Mouse (Mus musculus): ENCODE measurements around the gene Timm8a1.

The Timm8a1 gene

GRCm38 (mm10) chrX:134541145-134541954, at the start of gene Timm8a1:
Timm8a1 (minus strand) TSS chrX:134541865.
- in situ Hi-C loops (cut with MboI; ENCODE audit: unreplicated experiment in 2 of 2), result loop anchor here (10.0 kb wide), 2 partner anchors 183 to 373 kb away; no protein-coding TSS in a partner anchor

GRCm38 (mm10) chrX:134589836-134590235, 48.2 kb upstream of the Timm8a1 start:
- in situ Hi-C loops (cut with MboI; ENCODE audit: unreplicated experiment in 2 of 2), result no loop called here

GRCm38 (mm10) chrX:134588997-134589396, 47.3 kb upstream of the Timm8a1 start:
- in situ Hi-C loops (cut with MboI; ENCODE audit: unreplicated experiment in 2 of 2), result no loop called here

- in situ Hi-C loops (cut with MboI; ENCODE audit: unreplicated experiment in 2 of 2), result no loop called here
Measured at GRCm38 (mm10) chrX:134588261-134588660, 46.6 kb upstream of the Timm8a1 start.

GRCm38 (mm10) chrX:134586447-134586846, 44.8 kb upstream of the Timm8a1 start:
- in situ Hi-C loops (cut with MboI; ENCODE audit: unreplicated experiment in 2 of 2), result no loop called here

GRCm38 (mm10) chrX:134585103-134586002, 43.7 kb upstream of the Timm8a1 start, which contains the start of gene Rpl36a:
Rpl36a (plus strand) TSS chrX:134585654.
- in situ Hi-C loops (cut with MboI; ENCODE audit: unreplicated experiment in 2 of 2), result no loop called here

GRCm38 (mm10) chrX:134582888-134583669, 41.4 kb upstream of the Timm8a1 start, which contains the start of gene Btk:
Btk (minus strand) TSS chrX:134583570.
- in situ Hi-C loops (cut with MboI; ENCODE audit: unreplicated experiment in 2 of 2), result no loop called here

- in situ Hi-C loops (cut with MboI; ENCODE audit: unreplicated experiment in 2 of 2), result no loop called here
Measured at GRCm38 (mm10) chrX:134582270-134582669, 40.6 kb upstream of the Timm8a1 start.

- in situ Hi-C loops (cut with MboI; ENCODE audit: unreplicated experiment in 2 of 2), result no loop called here
Measured at GRCm38 (mm10) chrX:134580528-134581305, 39.1 kb upstream of the Timm8a1 start.

GRCm38 (mm10) chrX:134577896-134578295, 36.2 kb upstream of the Timm8a1 start:
- in situ Hi-C loops (cut with MboI; ENCODE audit: unreplicated experiment in 2 of 2), result no loop called here

- in situ Hi-C loops (cut with MboI; ENCODE audit: unreplicated experiment in 2 of 2), result no loop called here
Measured at GRCm38 (mm10) chrX:134566536-134567222, 25.0 kb upstream of the Timm8a1 start.

GRCm38 (mm10) chrX:134564326-134564725, 22.7 kb upstream of the Timm8a1 start:
- in situ Hi-C loops (cut with MboI; ENCODE audit: unreplicated experiment in 2 of 2), result loop anchor here in 1 of 2 experiments (5.0 kb wide), 1 partner anchor 38 kb away; the partner anchor contains the start of genes Gla and Hnrnph2

- in situ Hi-C loops (cut with MboI; ENCODE audit: unreplicated experiment in 2 of 2), result loop anchor here in 1 of 2 experiments (10.0 kb wide), 1 partner anchor 360 kb away; no protein-coding TSS in a partner anchor
Measured at GRCm38 (mm10) chrX:134554425-134554824, 12.8 kb upstream of the Timm8a1 start.

GRCm38 (mm10) chrX:134553326-134553725, 11.7 kb upstream of the Timm8a1 start:
- in situ Hi-C loops (cut with MboI; ENCODE audit: unreplicated experiment in 2 of 2), result loop anchor here in 1 of 2 experiments (10.0 kb wide), 1 partner anchor 361 kb away; no protein-coding TSS in a partner anchor

GRCm38 (mm10) chrX:134550903-134551302, 9.2 kb upstream of the Timm8a1 start:
- in situ Hi-C loops (cut with MboI; ENCODE audit: unreplicated experiment in 2 of 2), result loop anchor here in 1 of 2 experiments (10.0 kb wide), 1 partner anchor 364 kb away; no protein-coding TSS in a partner anchor

- in situ Hi-C loops (cut with MboI; ENCODE audit: unreplicated experiment in 2 of 2), result loop anchor here (5.0 to 10.0 kb wide), 3 partner anchors 55 to 367 kb away; partner anchors contain the start of genes Gla (in 1 of the 2) and Hnrnph2 (in 1 of the 2)
Measured at GRCm38 (mm10) chrX:134547330-134547729, 5.7 kb upstream of the Timm8a1 start.

GRCm38 (mm10) chrX:134541955-134542308, 267 bp upstream of the Timm8a1 start:
- in situ Hi-C loops (cut with MboI; ENCODE audit: unreplicated experiment in 2 of 2), result loop anchor here (10.0 kb wide), 2 partner anchors 183 to 373 kb away; no protein-coding TSS in a partner anchor

GRCm38 (mm10) chrX:134540414-134541135, 1.1 kb downstream of the Timm8a1 start:
- in situ Hi-C loops (cut with MboI; ENCODE audit: unreplicated experiment in 2 of 2), result loop anchor here (10.0 kb wide), 2 partner anchors 184 to 374 kb away; no protein-coding TSS in a partner anchor

Data from v-Abl transformed pro-B cells (cell line).